Mouse (Mus musculus) hindbrain, embryonic 15.5 days (tissue): ENCODE measurements at regions not wholly inside any gene's neighbourhood (a gene's known extent, or its start where the extent isn't known, plus 50 kb on each side); places are given as distances from the start of the nearest gene placed in this dataset.

Experiments
- ATAC-seq: fragments of 200-750 bp; cut with Nextera tagmentation; 2 replicates; pipeline ENCODE4 v1.8.0; 2017; ENCODE audit warnings: low read depth, moderate number of reproducible peaks, moderate TSS enrichment; ENCODE audit not compliant: low FRiP score
- H3K27ac ChIP-seq: fragments of 300-500 bp; sonication (generic); replicated peaks from 2 replicates; pipeline ENCODE4 v1.5.1; 2015; ENCODE audit warnings: mild to moderate bottlenecking, inconsistent platforms
- H3K27me3 ChIP-seq: fragments of 300-500 bp; sonication (generic); 2 replicates; pipeline ENCODE4 v1.6.1; 2015; ENCODE audit warnings: control low read depth, inconsistent platforms
- H3K36me3 ChIP-seq: fragments of 300-500 bp; sonication (generic); 2 replicates; pipeline ENCODE4 v1.6.1; 2015; ENCODE audit warnings: control low read depth, inconsistent platforms
- H3K4me1 ChIP-seq: fragments of 300-500 bp; sonication (generic); replicated peaks from 2 replicates; pipeline ENCODE4 v1.6.1; 2015; ENCODE audit warnings: control low read depth, inconsistent platforms
- H3K4me2 ChIP-seq: fragments of 300-500 bp; sonication (generic); 2 replicates; pipeline ENCODE4 v1.6.1; 2015; ENCODE audit warnings: moderate library complexity, mild to moderate bottlenecking, inconsistent platforms
- H3K4me3 ChIP-seq: fragments of 300-500 bp; sonication (generic); 2 replicates; pipeline ENCODE4 v1.5.1; 2015; ENCODE audit warnings: mild to moderate bottlenecking, inconsistent platforms
- H3K9ac ChIP-seq: fragments of 300-500 bp; sonication (generic); 2 replicates; pipeline ENCODE4 v1.6.1; 2015; ENCODE audit warnings: inconsistent platforms
- H3K9me3 ChIP-seq: fragments of 300-500 bp; sonication (generic); 2 replicates; pipeline ENCODE4 v1.6.1; 2016; ENCODE audit warnings: control low read depth, inconsistent platforms
- WGBS: fragments of 180-500 bp; shearing (Covaris S2); methylation state at CpG from one replicate; pipeline ENCODE4 v1.1.7; 2015; 5-methylcytosine and 5-hydroxymethylcytosine counted together

DNA sequence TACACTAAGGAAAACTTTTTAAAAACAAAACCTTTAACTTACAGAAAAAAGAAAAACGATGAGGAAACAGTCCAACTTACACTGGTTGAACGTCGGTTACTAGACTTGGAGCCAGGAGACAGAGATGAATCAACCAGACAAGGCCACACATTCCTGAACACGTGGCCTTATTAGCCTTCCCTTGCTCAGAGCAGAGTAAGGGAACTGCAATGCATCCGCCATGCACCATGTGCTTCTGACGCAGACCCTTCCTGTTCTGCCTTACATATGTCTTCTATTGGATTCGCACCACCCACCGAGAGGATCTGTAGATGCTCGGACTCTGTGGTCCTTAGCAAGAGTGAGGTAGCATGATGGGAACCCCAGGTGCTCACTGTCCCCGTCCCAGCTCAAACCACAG is 336.2 kb upstream of the Zfp637 start:
- no peak for ATAC-seq
- H3K4me1 ChIP-seq = no peaks in the 10 kb centered on the region
- 85% methylated on average over 10 of the region's 10 CpGs for WGBS
- no peak overlapping the region for H3K27ac ChIP-seq
- no peaks in the 10 kb centered on the region for H3K36me3 ChIP-seq
- H3K4me2 ChIP-seq = no peak overlapping the region
- H3K9ac ChIP-seq = no peak overlapping the region
- H3K9me3 ChIP-seq = no peaks in the 10 kb centered on the region
- no peaks in the 10 kb centered on the region for H3K27me3 ChIP-seq
- no peak overlapping the region for H3K4me3 ChIP-seq

DNA sequence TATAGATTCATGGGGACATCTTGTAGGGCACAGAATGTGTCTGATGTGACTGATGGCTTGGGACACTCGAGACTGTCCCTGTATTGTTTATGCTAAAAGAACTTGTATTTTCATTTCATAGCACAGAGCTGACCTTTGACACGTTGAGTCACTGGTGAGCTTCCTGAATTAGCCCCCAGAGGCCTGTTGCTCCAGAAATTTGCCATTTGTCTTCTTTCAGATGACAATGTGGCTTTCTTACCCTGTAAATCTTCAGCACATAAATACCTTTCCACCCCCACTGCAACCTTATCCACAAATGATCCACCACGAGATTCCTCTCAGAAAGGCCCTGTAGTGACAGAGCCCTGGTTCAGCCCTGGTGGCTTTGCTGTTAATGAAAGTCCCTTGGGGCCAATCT is 335.5 kb upstream of the Zfp637 start:
- no peak overlapping the region for H3K27ac ChIP-seq
- no peaks in the 10 kb centered on the region for H3K9me3 ChIP-seq
- H3K9ac ChIP-seq = no peak overlapping the region
- H3K4me1 ChIP-seq = no peaks in the 10 kb centered on the region
- H3K4me3 ChIP-seq = no peak overlapping the region
- no peak overlapping the region for H3K4me2 ChIP-seq
- no peaks in the 10 kb centered on the region for H3K36me3 ChIP-seq
- 52% methylated on average over 3 of the region's 3 CpGs for WGBS
- H3K27me3 ChIP-seq = no peaks in the 10 kb centered on the region
- no peak for ATAC-seq

DNA sequence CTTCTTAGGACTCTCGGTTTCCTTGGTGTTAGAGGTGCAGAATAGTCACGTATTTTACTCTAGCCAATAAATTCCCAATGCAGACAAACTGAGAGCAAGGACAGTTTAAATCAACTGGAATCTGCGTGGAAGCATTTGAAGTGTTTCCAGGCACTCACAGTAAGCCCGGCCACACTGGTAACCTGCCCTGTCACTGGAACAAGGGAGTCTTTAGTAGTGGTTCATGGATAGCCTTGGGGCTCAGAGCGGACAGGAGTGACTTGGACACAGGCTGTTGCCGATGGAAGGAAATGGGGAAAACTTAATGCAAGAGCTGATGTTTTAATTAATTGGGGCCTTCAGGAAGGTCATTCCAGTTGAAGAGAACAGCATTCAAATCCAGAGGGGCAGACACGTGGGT is 334.4 kb upstream of the Zfp637 start:
- no peaks in the 10 kb centered on the region for H3K4me1 ChIP-seq
- H3K4me3 ChIP-seq = no peak overlapping the region
- H3K36me3 ChIP-seq = no peaks in the 10 kb centered on the region
- no peak for ATAC-seq
- H3K9me3 ChIP-seq = no peaks in the 10 kb centered on the region
- H3K27ac ChIP-seq = no peak overlapping the region
- no peak overlapping the region for H3K9ac ChIP-seq
- H3K4me2 ChIP-seq = no peak overlapping the region
- H3K27me3 ChIP-seq = no peaks in the 10 kb centered on the region
- 71% methylated on average over 7 of the region's 7 CpGs for WGBS

DNA sequence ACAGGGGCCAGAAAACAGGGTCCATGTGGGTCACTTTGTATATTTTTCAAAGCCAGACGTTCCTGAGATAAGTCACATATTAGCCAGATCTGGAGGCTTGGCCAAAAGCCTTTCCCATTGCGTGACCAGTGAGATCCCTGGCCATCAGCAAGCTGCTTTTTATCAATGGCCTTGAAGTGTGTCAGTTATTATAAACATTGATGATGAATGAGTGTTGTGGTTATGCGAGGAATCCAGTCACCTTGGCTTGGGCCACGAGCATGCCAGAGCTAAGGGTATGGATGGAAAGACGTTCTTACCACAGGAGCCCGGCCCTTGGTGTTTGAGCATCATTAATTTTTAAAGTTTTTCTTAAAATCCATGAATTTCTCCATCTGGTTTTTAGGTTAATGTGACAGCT is 332.1 kb upstream of the Zfp637 start:
- H3K27ac ChIP-seq = no peak overlapping the region
- 91% methylated on average over 6 of the region's 6 CpGs for WGBS
- H3K4me1 ChIP-seq = no peaks in the 10 kb centered on the region
- no peak overlapping the region for H3K4me2 ChIP-seq
- no peak overlapping the region for H3K9ac ChIP-seq
- ATAC-seq = no peak
- no peaks in the 10 kb centered on the region for H3K27me3 ChIP-seq
- no peaks in the 10 kb centered on the region for H3K36me3 ChIP-seq
- no peak overlapping the region for H3K4me3 ChIP-seq
- no peaks in the 10 kb centered on the region for H3K9me3 ChIP-seq

DNA sequence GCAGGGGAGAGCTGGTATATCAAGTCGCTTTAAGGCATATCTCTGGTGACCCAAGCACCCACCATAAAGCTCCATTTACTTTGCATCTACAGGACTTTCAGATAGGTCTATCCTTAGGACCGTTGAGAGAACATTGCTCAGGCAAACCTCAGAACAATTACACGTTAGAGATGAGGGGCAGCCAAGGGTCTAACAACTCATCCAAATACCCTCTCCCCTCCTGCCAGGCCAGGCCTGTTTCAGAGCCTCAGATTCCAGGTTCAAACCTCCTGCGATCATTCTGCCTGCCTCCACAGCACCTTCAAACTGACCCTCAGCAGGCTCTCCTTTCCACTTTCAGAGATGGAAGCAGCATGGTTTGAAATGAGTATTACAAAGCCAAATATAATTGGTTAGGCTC is 331.0 kb upstream of the Zfp637 start:
- no peak for ATAC-seq
- H3K27me3 ChIP-seq = no peaks in the 10 kb centered on the region
- H3K9ac ChIP-seq = no peak overlapping the region
- H3K4me2 ChIP-seq = no peak overlapping the region
- 93% methylated on average over 4 of the region's 4 CpGs for WGBS
- H3K9me3 ChIP-seq = no peaks in the 10 kb centered on the region
- H3K36me3 ChIP-seq = no peaks in the 10 kb centered on the region
- H3K27ac ChIP-seq = no peak overlapping the region
- H3K4me1 ChIP-seq = no peaks in the 10 kb centered on the region
- H3K4me3 ChIP-seq = no peak overlapping the region

DNA sequence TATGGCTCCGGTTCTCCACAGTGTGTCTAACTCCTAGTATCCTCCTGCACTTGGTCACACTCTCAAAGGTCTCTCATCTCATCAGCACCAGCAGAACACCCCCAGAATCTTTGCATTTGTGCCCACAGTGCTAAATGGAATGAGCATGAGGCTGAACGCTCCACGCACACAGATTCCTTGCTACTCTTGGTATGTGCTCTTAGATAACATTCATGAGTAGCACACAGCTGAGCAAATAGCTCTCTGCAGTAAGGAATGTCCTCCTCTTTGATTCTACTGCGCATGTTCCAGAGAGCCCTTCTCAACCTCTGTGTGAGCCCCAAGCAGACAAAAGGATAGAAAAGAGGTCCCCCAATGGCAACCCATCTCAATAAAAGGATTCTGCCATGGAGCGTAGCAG is 326.1 kb upstream of the Zfp637 start:
- Histone ChIP-seq H3K27me3 (no peaks in the 10 kb centered on the region), H3K9me3 (no peaks in the 10 kb centered on the region), H3K4me1 (no peaks in the 10 kb centered on the region), H3K4me2 (no peak overlapping the region), H3K4me3 (no peak overlapping the region), H3K36me3 (no peaks in the 10 kb centered on the region), H3K9ac (no peak overlapping the region), H3K27ac (no peak overlapping the region)
- WGBS = 86% methylated on average over 5 of the region's 5 CpGs
- no peak for ATAC-seq

DNA sequence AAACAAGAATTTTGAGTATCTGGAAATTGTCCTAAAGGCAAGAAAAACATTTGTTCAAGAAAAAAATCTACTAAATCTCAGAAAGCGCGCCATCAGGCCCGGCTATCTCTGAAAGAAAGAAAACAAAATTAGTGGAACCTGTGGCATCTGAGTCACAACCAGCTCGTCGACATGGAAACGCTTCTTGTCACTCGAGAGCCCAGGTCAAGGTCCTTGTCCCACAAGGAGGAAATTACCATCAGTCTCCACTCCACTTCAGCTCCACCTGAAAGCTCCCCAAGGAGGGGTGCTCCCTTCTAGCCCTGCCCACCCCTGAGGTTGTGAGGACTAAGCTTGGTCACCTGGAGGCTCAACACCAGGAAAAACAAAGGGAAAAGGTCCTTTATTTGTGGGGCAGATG is 324.1 kb upstream of the Zfp637 start:
- H3K4me3 ChIP-seq = no peak overlapping the region
- 80% methylated on average over 7 of the region's 7 CpGs for WGBS

DNA sequence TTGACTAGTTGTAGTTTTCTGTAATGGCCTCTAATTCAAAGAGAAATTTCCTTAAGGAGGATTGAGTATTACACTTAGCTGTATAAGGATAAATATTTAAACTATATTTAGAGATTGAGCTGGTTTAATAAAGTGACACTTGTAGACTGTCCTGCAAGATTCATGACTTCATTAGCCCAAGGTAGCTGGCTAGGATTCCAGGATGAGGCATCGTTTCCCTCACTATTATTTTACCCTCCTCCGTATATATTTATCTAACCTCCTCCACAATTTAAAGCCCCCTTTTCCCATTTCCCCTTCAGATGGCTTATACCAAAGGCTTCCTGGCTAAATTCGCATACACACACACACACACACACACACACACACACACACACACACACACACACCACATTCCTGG is 322.0 kb upstream of the Zfp637 start:
- no peak overlapping the region for H3K27ac ChIP-seq

More for the DNA sequence above, 324.1 kb upstream of the Zfp637 start:
- H3K27me3 ChIP-seq = no peaks in the 10 kb centered on the region
- no peaks in the 10 kb centered on the region for H3K4me1 ChIP-seq
- no peak overlapping the region for H3K27ac ChIP-seq
- H3K4me2 ChIP-seq = no peak overlapping the region
- ATAC-seq = no peak
- no peaks in the 10 kb centered on the region for H3K36me3 ChIP-seq
- H3K9me3 ChIP-seq = no peaks in the 10 kb centered on the region
- H3K9ac ChIP-seq = no peak overlapping the region

DNA sequence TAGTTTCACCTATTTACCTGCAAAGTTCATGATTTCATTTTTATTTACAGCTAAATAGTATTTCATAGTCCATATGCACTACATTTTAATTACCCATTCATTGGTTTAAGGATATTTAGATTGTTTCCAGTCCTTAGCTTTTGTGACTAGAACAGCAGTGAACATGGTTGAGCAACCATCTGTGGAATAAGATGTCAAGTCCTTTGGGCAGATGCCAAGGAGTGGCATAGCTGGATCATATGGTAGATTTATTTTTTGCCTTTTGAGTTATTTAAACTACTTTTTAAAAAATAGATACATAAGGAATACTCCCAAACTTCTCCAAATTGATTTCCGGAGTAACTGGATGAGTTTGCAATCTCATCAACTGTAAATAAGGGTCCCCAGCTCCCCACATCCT is 321.5 kb upstream of the Zfp637 start:
- Histone ChIP-seq H3K27me3 (no peaks in the 10 kb centered on the region), H3K9me3 (no peaks in the 10 kb centered on the region), H3K36me3 (no peaks in the 10 kb centered on the region), H3K4me1 (no peaks in the 10 kb centered on the region), H3K4me2 (no peak overlapping the region), H3K27ac (no peak overlapping the region), H3K4me3 (no peak overlapping the region), H3K9ac (no peak overlapping the region)
- WGBS = 95% methylated on average over 1 of the region's 1 CpGs
- ATAC-seq = no peak

More for the DNA sequence above, 322.0 kb upstream of the Zfp637 start:
- H3K36me3 ChIP-seq = no peaks in the 10 kb centered on the region
- H3K9me3 ChIP-seq = no peaks in the 10 kb centered on the region
- no peak overlapping the region for H3K9ac ChIP-seq
- no peak for ATAC-seq
- H3K4me3 ChIP-seq = no peak overlapping the region
- no peaks in the 10 kb centered on the region for H3K4me1 ChIP-seq
- H3K27me3 ChIP-seq = no peaks in the 10 kb centered on the region
- 91% methylated on average over 3 of the region's 3 CpGs for WGBS
- no peak overlapping the region for H3K4me2 ChIP-seq

DNA sequence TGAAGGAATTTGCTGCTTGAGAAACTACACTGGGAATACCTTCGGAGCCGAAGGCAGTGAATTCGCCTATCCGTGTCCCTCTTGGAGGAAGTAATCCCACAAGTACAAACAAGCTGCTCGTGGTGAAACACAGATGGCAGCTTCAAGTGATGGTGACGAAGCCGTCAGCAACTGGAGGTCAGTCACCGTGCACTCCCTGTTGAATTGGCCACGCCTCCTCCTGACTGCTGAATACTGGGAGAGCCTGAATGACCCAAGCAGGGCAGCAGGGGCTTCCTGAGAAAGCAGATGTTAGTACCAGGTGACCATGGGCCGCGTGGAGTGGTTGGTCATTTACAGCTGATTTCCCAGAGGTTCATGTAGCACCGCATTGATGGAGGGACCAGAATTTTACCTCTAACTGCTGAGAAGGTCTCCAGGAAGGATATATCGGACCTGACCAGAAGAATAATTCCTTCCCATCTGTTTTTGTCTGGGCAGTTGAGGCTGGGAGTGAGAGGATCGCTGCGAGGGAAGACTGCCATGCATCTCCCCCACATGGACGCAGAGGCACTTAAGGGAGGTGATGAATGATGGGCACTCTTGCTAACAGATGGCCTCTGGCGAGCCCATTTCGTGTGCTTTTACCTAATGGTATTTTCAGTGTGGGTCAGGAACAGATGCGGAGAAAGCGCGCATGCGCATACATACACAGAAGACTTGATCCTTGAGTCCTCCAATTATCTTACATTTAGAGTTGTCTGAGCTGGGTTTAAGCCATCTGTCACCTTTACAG is 314.6 kb upstream of the Zfp637 start:
- Histone ChIP-seq H3K9me3 (no peaks in the 10 kb centered on the region), H3K27me3 (no peaks in the 10 kb centered on the region), H3K36me3 (no peaks in the 10 kb centered on the region), H3K4me3 (no peak overlapping the region), H3K27ac (no peak overlapping the region), H3K4me2 (peak overlapping the region; percentile 19; the same call in 1 of the 2 replicates), H3K4me1 (0 out of 2 replicates have a peak, but pooled peaks cover 4% of the 10 kb centered on the region), H3K9ac (no peak overlapping the region)
- no peak for ATAC-seq
- 64% methylated on average over 22 of the region's 22 CpGs for WGBS

DNA sequence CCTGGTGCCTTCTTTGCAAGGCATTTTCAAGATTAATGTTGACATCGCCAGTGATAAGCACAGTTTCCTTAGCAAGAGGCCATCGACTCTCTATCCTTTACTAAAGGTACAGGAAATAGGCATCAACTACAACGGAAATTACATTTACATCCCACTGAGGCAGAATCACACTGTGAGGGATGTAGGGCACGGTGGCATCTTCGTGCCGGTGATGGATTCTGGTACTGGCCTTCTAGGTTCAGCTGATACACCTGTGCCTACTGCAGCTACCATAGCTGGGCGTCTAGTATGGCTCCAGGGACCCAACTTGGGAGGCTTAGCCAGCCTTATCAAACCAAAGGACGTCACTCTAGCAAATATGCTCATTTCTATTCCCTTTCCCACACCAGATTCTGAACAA is 313.5 kb upstream of the Zfp637 start:
- 90% methylated on average over 8 of the region's 8 CpGs for WGBS
- ATAC-seq = no peak
- no peak overlapping the region for H3K27ac ChIP-seq
- no peak overlapping the region for H3K9ac ChIP-seq
- H3K9me3 ChIP-seq = no peaks in the 10 kb centered on the region
- H3K4me1 ChIP-seq = 0 out of 2 replicates have a peak, but pooled peaks cover 4% of the 10 kb centered on the region
- no peaks in the 10 kb centered on the region for H3K36me3 ChIP-seq
- H3K4me3 ChIP-seq = no peak overlapping the region
- no peaks in the 10 kb centered on the region for H3K27me3 ChIP-seq
- H3K4me2 ChIP-seq = no peak overlapping the region

DNA sequence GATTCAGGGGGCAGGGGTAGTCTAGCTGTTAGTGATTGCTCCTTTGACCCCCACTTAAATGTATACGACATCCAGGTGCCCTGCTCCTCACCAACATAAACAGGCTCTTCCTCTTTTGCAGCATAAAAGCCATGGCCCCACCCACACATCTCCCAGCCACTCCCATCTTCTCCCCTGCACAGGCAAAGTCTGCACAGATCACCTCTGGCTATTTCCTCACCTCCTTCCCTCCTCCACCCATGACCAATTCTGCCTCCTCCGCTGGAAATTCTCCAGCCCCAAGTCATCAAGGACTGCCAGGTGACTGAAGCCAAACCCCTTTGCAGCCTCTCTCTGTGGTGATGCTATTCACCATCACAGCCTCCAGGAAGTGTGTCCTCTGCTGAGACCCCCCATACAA is 306.8 kb upstream of the Zfp637 start:
- no peak overlapping the region for H3K27ac ChIP-seq
- H3K9ac ChIP-seq = no peak overlapping the region
- no peaks in the 10 kb centered on the region for H3K27me3 ChIP-seq
- WGBS = 58% methylated on average over 2 of the region's 2 CpGs
- no peaks in the 10 kb centered on the region for H3K36me3 ChIP-seq
- no peaks in the 10 kb centered on the region for H3K4me1 ChIP-seq
- no peak for ATAC-seq
- H3K4me3 ChIP-seq = no peak overlapping the region
- no peaks in the 10 kb centered on the region for H3K9me3 ChIP-seq
- H3K4me2 ChIP-seq = no peak overlapping the region

DNA sequence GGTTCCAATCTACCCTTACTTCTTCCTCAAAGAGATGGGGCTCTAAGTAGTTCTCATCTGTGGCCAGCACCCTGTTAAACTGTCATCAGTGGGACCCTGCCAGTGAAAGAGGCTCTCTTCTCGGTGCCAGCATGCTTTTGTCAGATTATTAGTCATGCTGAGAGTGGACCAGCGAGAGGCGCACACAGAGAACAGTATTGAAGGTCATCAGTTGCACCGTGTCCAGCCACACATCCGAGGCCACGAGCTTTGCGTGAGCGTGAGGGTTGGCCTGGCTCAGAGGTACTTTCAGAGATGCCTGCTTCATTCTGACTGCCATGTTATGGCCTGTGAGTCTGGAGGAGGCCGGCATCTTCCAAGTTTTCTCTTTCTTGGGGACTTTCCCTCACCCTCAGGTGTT is 306.0 kb upstream of the Zfp637 start:
- H3K36me3 ChIP-seq = no peaks in the 10 kb centered on the region
- H3K4me1 ChIP-seq = no peaks in the 10 kb centered on the region
- H3K9me3 ChIP-seq = peaks cover 5% of the 10 kb centered on the region; the same call in 1 of the 2 replicates
- ATAC-seq = no peak
- no peaks in the 10 kb centered on the region for H3K27me3 ChIP-seq
- no peak overlapping the region for H3K4me3 ChIP-seq
- no peak overlapping the region for H3K9ac ChIP-seq
- no peak overlapping the region for H3K4me2 ChIP-seq
- H3K27ac ChIP-seq = no peak overlapping the region
- WGBS = 81% methylated on average over 9 of the region's 9 CpGs
